Mouse (Mus musculus): ENCODE measurements around the gene Cfap54.

DNA sequence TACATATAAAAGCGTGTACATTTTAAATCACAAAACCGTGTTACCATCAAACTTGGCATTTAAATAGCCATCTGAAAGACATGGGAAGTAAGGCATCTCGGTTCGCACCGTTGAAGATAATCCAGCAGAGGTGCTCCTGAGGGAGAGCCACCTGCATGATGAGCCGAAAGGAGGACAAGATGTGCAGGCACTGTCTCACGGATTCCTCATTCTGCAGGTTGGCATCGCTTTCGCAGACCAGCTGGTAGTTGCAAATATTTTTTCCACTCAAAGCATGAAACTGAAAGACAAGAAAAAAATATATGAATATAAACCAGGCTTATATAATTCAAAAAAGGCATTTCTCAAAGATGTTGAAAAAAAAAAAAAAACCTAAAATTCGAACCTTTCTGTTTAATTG, 16.4 kb downstream of the Cfap54 start:
- TF ChIP-seq CTCF (IDR thresholded peaks at IDR 0.05; ENCODE audit: control insufficient read depth, insufficient read depth, insufficient read length) = no peak
- no peak for TF ChIP-seq FOSL1 (IDR thresholded peaks at IDR 0.05; ENCODE audit: insufficient read depth, low read length, poor library complexity, severe bottlenecking)
- no peak for TF ChIP-seq MYOD1 (IDR thresholded peaks at IDR 0.05; ENCODE audit: control insufficient read depth, insufficient read length, low read depth)

Measured in C2C12 (cell line).